Mouse (Mus musculus) hindlimb bud, embryonic 11.5 days (tissue): ENCODE measurements around the gene Inpp5a.

ENCODE experiments used
- DNase-seq: peaks from one replicate; pipeline ENCODE4 v3.0.0-alpha.2; 2012; ENCODE audit warnings: low read depth, low spot score; ENCODE audit errors: extremely low spot score

The Inpp5a gene

DNA sequence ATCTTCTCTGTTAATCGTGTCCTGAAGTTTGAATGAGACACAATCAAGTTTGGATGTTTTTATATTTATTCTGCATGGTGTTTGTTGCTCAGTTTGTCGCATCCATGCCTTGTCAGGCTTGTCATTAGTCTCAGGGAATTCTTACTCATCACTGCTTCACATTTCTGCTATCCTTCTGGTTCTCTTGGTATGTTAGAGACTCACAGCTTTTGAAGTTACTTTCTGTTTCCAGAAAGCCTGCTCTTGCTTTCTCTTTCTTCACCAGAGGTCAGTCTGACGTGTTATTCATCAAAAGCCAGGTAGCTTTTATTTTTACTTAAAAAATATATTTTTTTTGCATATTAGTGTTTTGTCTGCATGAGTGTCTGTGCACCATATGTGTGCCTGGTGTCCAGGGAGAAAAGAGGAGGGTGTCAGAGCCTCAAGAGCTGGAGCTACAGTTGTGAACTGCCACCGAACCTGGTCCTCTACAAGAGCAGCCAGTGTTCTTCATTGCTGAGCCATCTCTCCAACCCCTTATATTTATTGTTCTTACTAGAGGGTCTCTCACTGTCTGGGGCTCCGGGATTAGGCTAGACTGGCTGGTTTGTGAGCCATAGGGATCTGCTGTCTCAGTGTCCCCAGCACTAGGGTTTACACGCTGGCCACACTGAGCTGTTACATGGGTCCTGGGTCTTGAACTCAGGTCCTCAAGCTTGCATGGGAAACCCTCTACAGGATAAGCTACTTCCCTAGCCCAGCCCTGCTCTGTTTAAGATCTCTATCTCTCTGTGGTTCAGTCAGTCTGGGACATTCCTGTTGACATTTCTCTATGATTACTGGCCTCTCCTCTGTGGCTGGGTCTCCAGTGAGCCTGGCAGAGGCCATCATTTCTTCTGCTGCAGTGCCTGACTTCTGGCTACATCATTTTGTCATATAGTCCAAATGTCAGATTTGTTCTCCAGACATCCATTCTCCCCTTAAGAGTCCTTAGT is 51.3 kb downstream of the Inpp5a start:
- no peak for DNase-seq

DNA sequence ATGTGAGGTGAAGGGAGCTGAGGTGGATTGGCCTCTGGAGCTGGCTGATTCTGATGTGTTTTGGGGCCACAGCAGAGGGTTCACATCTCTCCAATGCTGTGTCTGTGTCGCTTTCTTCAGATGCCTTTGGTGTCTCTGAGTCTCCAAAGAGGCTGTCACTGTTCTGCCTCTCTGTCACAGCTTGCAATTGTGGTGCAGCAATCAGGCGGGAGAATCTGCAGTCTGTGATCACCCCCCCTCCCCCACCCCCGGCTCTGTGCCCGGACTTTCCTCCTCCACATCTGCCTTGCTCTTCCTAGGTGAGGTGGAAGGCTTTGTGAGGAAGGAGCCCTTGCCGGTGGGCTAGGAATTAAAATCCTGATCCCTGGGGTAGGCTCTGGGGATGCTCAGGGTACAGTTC is 52.1 kb downstream of the Inpp5a start:
- no peak for DNase-seq

DNA sequence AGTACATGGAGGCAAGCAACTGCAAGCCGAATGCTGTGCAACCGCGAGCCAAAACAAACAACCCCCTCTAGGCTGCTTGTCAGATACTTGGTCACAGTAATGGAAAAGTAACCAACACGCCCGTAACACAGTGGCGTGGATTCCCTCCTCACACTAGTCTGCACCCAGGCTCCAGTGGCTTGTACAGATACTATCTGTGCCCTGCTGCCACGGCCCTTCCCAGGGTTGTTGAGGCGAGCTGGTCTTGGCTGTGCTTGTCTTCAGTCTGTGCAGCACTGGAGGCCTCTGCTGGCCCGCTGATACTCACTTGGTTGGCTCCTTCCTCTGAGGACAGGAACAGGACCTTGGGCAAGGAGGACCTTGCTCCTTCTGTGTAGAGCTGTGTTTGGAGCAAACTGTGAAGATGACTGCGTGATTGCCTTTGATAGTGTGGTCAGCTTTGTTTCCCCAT is 52.9 kb downstream of the Inpp5a start:
- no peak for DNase-seq

DNA sequence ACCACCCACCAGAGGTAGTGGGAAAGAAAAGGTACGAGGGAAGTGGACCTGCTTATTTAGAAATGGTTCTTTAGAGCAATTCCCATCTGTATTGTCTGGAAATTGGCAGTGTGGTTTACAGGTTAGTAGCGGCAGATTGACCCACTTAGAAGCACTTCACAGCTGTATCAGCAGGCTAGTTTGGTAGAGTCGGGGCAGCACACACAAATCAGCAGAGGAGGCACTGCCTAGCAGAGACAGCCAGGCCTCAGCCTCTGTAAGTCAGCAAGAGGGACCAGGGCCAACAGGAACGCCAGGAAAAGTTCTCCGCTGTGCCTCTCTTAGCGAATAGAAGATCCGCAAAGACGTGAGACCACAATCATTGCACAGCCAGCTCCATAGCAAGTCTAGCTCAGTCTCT is 56.7 kb downstream of the Inpp5a start:
- DNase-seq = no peak

DNA sequence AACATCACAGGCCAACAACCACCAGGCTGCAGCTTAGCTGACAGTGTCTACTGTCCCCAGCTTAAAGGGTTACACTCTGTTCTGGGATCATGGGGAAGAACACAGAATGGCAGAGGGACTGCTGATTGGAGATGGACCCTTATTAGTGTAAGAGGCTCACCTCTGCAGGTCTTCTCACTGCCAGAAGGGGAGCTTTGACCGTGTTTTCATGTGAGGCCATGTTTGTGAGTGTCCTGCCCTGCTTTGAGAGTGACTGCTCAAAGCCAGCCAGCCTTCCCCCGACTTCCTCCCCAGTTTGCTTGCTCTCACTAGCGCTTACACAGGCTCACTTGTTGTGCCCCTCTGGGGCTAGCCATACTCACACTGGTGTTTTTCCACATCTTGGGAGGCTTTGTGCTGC is 58.5 kb downstream of the Inpp5a start:
- DNase-seq = no peak

DNA sequence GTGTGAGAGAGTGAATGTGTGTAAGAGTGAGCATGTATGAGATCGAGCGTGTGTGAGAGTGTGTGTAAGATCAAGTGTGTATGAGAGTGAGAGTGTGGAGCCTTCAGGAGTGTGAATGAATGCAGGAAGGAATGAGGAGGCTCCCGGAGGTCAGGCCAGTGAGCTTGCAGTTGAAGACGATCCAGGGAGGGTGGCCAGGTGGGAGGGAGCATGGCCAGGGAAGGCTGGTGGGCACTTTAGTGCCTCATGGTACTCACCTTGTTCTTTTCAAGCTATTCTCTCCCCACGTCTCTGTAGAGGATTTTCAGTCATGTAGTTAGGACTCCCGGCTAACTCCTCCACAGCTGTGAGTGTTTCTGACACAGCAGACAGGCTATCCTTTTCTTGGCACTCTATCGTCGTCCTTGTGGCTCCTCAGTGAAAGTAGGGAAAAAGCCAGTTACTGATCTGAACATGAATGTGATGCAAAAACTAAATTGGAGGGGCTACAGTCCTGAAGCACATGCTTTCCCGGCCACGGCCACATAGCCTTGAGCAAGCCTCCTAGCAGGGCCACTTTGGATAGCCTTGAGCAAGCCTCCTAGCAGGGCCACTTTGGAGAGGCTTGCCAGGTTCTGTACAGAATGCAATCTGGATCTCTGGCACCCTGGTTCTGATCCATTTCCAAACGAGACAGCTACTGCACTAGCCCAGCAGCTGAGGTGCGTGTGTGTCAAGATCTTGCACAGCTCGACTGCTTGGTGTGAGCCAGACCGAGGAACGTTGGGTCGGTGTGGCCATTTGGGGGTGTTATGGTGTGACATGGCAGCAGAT is 61.5 kb downstream of the Inpp5a start:
- no peak for DNase-seq

DNA sequence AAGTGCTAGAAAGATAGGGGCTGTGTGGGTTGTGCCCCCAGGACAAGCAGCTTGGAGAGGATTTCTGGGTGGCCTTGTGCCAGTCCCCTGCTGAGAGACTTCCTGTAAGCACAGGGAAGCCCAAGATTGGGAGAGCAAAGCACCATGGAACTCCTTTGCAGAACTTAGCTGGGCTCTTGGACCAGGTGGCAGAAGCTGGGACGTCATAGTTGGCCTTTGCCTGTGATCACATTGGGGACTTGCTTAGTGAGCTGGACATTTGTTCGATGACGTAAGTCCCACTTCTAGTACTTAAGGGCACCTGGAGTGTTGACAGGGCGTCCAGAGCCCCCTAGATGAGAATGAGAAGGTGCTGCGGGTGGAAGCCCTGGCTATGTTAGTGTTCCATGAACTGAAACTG is 62.8 kb downstream of the Inpp5a start:
- DNase-seq = no peak

DNA sequence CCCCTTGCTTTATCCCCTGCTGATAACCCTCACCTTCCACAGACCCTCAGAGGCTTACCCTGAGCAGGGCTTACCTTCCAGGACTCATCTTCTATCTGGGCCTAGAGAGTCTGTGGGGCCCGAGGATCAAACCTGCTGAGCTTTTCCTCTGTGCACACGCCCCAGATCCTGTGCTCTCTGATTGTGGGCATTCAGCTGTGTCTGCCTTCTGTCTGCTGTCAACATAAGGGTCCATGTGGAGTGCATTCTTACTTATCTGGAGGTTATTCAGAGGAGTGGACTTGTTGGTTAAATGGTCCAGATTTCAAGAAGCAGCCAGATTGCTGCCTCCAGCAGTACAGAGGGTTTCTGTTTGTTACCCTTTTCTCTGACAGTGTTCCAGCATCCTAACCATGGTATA is 63.3 kb downstream of the Inpp5a start:
- DNase-seq = no peak

DNA sequence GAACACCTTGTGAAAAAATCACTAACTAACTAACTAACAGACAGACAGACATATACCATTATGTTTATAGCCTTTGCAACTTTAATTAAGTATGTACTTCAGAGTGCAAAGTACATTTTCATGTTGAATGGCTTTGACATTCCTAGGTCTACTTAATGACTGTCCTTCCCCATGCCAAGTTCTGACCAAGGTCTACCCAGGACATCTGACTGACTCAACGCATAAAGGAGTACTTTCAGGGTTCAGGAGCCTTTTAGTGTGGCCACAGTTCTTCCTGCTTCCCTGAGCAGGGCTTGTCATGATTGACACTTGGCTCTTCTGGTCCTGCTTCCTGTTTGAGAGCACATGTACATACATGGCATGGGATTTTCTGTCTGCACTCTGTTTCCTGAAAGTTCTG is 64.3 kb downstream of the Inpp5a start:
- no peak for DNase-seq

DNA sequence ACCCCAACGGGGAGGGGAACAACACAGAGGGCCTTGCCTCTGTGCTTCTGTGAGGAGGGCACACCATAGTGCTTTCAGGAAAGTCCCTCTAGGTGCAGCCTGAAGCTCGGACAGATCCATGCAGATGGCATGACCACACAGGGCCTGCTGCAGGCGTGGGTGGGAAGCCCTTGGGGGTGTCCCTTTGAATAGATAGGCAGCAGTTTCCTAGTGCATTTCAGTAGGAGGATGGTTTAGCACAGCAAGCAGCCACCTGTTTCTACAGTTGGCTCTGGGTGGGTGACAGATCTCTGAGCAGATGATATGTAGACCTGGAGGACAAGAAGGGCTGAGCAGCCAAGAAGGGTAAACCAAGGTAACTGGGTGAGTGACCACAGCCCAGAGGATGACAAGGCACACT is 65.4 kb downstream of the Inpp5a start:
- DNase-seq = no peak

DNA sequence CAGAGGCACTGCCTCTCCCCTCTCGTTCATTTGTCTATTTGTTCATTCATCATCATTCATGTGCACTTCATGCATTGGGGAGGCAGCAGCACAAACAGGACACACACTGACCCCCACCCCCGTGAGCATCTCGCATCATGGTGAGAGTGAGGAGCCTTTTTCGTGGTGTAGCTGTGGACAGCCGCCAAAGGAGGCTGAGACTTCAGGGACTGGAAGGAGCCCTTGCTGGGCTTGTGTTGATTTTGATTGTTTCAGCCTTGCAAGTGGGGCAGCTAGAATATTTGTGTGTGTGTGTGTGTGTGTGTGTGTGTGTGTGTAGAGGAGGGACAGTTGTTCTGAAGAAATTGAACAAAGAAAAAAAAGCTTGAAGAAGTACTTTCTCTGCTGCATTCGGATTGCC is 67.8 kb downstream of the Inpp5a start:
- DNase-seq = no peak

DNA sequence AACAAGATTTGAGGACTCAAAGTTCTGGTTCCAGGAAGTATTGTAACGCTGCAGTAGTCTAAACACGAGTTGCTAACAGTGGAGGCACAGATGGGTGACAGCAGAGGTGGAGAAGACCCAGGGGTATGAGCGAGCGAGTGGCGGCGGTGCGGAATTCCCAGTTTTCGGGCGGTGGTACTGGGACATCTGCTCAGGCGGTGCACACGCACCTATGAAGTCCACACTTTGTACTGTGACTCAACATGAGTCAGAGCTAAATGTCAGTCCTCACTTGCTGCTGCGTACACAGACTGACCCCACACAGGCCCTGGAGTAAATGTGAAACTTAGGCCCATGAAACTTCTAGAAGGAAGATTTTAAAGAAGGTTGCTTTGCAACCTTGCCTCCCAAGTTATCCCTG is 72.4 kb downstream of the Inpp5a start:
- DNase-seq = no peak

DNA sequence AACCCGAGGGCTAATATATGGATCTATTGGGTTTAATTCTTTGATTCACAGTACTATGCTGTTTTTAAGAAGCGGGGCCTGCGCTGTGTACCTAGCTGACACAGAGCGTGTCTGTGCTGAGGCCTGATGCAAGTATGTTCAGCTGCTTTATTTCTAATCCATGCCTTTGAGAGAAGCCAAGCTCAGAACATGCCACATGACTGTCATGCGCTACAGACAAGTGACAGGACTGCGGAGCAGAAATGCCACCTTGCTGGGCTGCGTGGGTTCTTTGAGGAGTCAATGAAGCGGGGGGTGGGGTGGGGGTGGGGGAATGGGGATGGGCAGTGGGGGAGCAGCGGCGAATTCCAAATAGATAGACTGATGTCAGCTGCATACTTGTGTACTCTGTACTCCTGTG is 73.2 kb downstream of the Inpp5a start:
- no peak for DNase-seq

DNA sequence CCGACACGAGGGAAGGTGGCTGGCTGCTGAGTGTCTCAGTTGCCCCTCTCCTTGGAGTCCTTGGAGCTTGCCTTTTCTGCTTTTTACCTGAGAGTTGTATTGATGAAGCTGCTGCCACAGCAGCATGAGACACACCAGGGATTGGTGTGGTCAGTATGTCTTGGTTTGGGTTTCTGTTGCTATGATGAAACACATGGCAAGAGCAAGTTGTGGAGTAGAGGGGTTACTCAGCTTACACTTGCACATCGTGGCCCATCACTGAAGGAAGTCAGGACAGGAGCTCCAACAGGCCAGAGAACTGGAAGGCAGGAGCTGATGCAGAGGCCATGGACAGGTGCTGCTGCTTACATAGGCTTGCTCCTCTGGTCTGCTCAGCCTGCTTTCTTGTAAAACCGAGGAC is 76.6 kb downstream of the Inpp5a start:
- no peak for DNase-seq

DNA sequence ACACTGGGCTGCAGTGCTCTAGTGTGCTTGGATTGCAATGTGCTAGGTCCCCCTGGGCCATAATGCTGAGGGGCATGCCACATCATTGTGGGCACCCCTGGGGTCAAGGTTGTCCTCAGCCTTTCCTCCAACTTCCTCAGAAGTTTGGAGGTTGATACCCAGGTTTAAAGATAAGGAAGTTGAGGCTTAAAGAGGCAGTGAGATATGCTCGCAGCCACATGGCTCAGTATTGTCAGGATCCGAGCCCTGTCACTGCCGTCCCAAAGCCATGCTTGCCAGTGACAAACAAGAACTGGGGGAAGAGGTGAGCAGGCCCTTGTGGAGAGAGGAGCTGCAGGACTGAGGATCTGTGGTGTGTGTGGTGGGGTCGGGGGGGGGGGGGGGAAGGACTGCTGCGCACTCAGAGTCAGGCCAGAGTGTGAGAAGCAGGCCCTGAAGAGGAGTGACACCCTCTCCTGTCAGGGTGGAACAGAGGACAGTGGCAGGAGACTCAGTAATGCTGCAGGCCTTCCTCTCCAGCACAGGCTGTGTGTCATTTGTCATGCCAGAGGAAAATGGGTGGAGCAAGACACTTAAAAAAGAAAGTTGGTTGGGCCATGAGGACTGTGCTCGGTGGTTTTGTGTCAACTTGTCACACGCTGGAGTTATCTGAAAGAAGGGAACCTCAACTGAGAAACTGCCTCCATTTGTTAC is 77.7 kb downstream of the Inpp5a start:
- DNase-seq = no peak

DNA sequence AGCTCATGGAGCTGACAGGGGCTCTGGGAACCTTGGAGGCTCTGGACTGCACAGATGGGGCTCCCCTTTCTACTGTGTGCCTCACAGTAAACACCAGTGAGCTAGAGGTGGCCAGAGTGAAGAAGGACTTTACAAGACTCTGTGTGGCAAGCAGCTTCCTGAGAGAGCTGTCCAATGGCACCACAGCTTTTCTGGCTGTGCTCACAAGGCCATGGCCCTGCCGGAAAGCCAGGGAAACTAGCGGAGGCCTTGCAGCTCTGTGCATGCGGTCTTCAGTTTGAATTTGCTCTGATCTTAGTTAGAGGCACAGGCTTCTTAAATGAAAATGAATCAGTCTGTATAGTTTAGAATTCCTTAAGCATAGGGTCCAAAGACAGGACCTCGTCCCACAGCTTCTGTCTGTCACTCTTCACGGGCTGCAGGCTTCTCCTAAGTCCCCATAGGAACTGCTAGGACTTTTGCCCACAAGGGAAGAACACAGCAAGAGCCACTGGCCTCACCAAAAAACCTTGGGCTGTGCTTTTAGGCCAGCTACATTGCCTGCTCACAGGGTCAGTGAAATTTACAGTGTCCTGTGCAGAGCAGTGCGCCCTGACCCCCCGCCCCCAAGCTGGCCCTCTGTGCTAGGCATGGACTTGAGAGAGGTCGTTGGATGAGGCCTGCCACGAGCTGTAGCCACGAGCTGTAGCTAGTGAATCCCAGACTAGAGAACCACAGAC is 78.4 kb downstream of the Inpp5a start:
- no peak for DNase-seq

DNA sequence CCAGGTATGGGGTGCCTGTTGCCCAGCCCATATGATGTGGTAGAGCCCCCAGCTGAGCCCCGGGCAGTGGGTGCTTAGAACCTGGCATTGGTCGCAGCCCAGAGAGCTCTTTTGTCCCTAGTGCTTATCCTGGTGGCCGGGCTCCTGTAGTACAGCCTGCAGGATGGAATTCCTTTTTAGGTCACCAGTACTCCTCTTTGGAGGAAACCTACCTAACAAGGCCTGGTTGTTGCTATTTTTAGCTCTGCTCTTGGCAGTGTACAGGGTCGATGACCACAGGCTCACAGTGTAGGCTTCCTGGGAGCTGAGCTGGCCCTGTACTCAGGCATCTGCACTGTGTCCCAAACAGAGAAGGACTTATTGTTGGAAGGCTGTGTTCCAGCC is 79.0 kb downstream of the Inpp5a start:
- DNase-seq = no peak

DNA sequence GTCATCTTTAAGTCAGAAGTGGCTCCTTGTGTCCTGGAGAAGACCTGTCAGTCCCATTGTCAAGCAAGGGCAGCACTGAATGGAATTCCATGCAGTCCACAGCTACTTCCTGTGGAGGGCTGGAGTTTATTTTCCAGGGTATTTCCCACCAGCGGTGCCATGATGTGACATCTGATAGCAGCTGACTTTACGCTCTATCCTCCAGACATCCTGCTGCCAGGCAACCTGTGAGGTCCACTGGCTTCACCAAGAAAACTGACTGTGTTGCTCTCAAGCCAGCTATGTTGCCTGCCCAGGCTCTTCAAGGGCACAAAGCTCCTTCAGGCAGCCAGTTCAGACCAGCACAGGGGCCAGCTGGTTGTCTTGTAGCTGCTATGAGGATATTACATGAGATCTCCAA is 79.5 kb downstream of the Inpp5a start:
- no peak for DNase-seq

DNA sequence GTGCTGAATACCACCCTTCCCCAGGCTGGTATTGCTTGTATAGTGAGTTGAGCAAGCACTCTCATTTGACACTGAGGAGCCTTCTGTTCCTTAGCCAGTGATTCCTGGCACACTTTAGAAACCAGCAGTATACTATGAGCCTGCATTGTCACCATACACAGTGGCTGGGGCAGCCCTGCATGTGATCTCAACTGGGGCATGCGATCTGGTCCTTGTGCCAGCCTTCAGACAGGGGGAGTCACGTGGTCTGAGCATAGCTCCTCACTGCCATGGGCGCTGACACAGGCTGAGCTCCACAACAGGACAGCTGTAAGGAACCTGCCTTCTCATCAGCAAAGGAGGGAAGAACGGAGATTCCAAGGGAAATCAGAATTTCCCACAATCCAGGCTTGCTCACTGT is 80.5 kb downstream of the Inpp5a start:
- no peak for DNase-seq

DNA sequence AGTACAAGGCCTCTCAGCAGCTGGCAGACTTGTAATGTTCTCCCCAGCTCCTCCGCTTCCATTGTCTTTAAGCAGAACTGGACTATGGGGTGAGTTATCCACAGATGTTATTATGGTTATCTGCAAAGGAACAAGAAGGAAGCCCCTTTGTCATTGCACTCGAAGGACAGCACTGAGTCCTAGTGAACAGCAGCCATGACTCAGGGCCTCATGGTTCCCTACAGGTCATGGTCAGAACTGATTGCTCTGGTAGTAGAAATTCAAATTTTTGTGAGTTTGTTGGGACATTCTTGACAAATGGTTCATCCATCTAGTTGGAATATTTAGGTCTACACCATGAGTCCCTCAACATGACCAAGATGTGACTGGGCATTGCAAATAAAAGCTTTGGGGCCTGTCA is 81.6 kb downstream of the Inpp5a start:
- DNase-seq = no peak

DNA sequence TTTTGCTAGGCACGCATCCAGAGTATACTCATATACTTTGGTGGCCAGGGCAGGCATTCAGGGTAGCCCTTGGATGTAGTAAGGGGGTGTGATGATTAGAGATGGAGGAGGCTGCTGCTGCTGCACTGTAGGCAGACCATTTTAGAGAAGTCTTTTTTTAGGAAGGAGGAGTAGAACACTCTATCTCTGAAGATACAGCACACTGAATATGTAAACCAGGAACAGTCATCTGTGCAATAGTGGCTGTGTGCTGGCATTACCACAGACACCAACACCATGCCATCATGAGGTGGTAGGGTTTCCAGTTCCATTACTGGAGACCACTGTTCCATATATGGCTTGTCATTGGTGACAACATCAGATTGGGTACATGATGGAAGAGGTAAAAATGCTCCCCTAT is 83.1 kb downstream of the Inpp5a start:
- no peak for DNase-seq
